Mouse (Mus musculus): ENCODE measurements at regions not wholly inside any gene's neighbourhood (a gene's known extent, or its start where the extent isn't known, plus 50 kb on each side); places are given as distances from the start of the nearest gene placed in this dataset.

- no peaks in the 10 kb centered on the region for H3K27me3 ChIP-seq (ENCODE audit: control insufficient read depth, insufficient read depth, low read length)
- 77% methylated on average over 1 of the region's 1 CpGs for WGBS
- no peaks in the 10 kb centered on the region for H3K4me1 ChIP-seq (ENCODE audit: control insufficient read depth, insufficient read depth, low read length)
- H3K4me3 ChIP-seq = no peak overlapping the region
- H3K9ac ChIP-seq (ENCODE audit: low read depth, low read length) = no peak overlapping the region
- H3K79me2 ChIP-seq (replicated peaks; ENCODE audit: control insufficient read depth, insufficient read depth, low read length) = no peaks in the 10 kb centered on the region
- H3K27ac ChIP-seq = no peak overlapping the region
- intact Hi-C loops (cut with DNase I) = no loop called here
- DNase-seq = no peak
- TF ChIP-seq POLR2A (IDR thresholded peaks at IDR 0.05; ENCODE audit: insufficient read depth, low read depth, low read length) = no peak
- TF ChIP-seq CTCF (IDR thresholded peaks at IDR 0.05) = no peak
- TF ChIP-seq EP300 (IDR thresholded peaks at IDR 0.05; ENCODE audit: insufficient read depth, low read depth, low read length) = no peak
- H3K36me3 ChIP-seq (ENCODE audit: control insufficient read depth, insufficient read depth, low read length) = no peaks in the 10 kb centered on the region
These were observed 348.9 kb downstream of the Pdzph1 start for GRCm38 (mm10) chr17:58642273-58642672.

GRCm38 (mm10) chr17:58598911-58599310, 392.3 kb downstream of the Pdzph1 start:
- no peak overlapping the region for H3K9ac ChIP-seq (ENCODE audit: low read depth, low read length)
- H3K79me2 ChIP-seq (replicated peaks; ENCODE audit: control insufficient read depth, insufficient read depth, low read length) = no peaks in the 10 kb centered on the region
- no peaks in the 10 kb centered on the region for H3K36me3 ChIP-seq (ENCODE audit: control insufficient read depth, insufficient read depth, low read length)
- TF ChIP-seq POLR2A (IDR thresholded peaks at IDR 0.05; ENCODE audit: insufficient read depth, low read depth, low read length) = no peak
- TF ChIP-seq CTCF (IDR thresholded peaks at IDR 0.05) = no peak
- TF ChIP-seq EP300 (IDR thresholded peaks at IDR 0.05; ENCODE audit: insufficient read depth, low read depth, low read length) = no peak
- DNase-seq = no peak
- WGBS = no CpG with 5 or more reads among the region's 1 CpGs
- intact Hi-C loops (cut with DNase I) = no loop called here
- no peak overlapping the region for H3K27ac ChIP-seq
- no peaks in the 10 kb centered on the region for H3K27me3 ChIP-seq (ENCODE audit: control insufficient read depth, insufficient read depth, low read length)
- H3K4me3 ChIP-seq = no peak overlapping the region
- H3K4me1 ChIP-seq (ENCODE audit: control insufficient read depth, insufficient read depth, low read length) = no peaks in the 10 kb centered on the region

- Histone ChIP-seq H3K27me3 (ENCODE audit: control insufficient read depth, insufficient read depth, low read length) (no peaks in the 10 kb centered on the region), H3K4me3 (no peak overlapping the region), H3K36me3 (ENCODE audit: control insufficient read depth, insufficient read depth, low read length) (no peaks in the 10 kb centered on the region), H3K79me2 (replicated peaks; ENCODE audit: control insufficient read depth, insufficient read depth, low read length) (no peaks in the 10 kb centered on the region), H3K27ac (no peak overlapping the region), H3K9ac (ENCODE audit: low read depth, low read length) (no peak overlapping the region), H3K4me1 (ENCODE audit: control insufficient read depth, insufficient read depth, low read length) (no peaks in the 10 kb centered on the region)
- TF ChIP-seq CTCF (IDR thresholded peaks at IDR 0.05) = no peak
- TF ChIP-seq EP300 (IDR thresholded peaks at IDR 0.05; ENCODE audit: insufficient read depth, low read depth, low read length) = no peak
- no peak for TF ChIP-seq POLR2A (IDR thresholded peaks at IDR 0.05; ENCODE audit: insufficient read depth, low read depth, low read length)
- no peak for DNase-seq
- intact Hi-C loops (cut with DNase I) = no loop called here
These were observed 394.5 kb downstream of the Pdzph1 start for GRCm38 (mm10) chr17:58596661-58597060.

- H3K79me2 ChIP-seq (replicated peaks; ENCODE audit: control insufficient read depth, insufficient read depth, low read length) = no peaks in the 10 kb centered on the region
These were observed 403.2 kb downstream of the Pdzph1 start for GRCm38 (mm10) chr17:58587946-58588345.

GRCm38 (mm10) chr17:58572885-58573284, 418.3 kb downstream of the Pdzph1 start:
- Histone ChIP-seq H3K79me2 (replicated peaks; ENCODE audit: control insufficient read depth, insufficient read depth, low read length) (no peaks in the 10 kb centered on the region), H3K36me3 (ENCODE audit: control insufficient read depth, insufficient read depth, low read length) (no peaks in the 10 kb centered on the region), H3K27ac (no peak overlapping the region), H3K27me3 (ENCODE audit: control insufficient read depth, insufficient read depth, low read length) (no peaks in the 10 kb centered on the region), H3K4me1 (ENCODE audit: control insufficient read depth, insufficient read depth, low read length) (no peaks in the 10 kb centered on the region), H3K4me3 (no peak overlapping the region), H3K9ac (ENCODE audit: low read depth, low read length) (no peak overlapping the region)
- no peak for DNase-seq
- 60% methylated on average over 2 of the region's 2 CpGs for WGBS
- intact Hi-C loops (cut with DNase I) = no loop called here
- no peak for TF ChIP-seq CTCF (IDR thresholded peaks at IDR 0.05)
- no peak for TF ChIP-seq POLR2A (IDR thresholded peaks at IDR 0.05; ENCODE audit: insufficient read depth, low read depth, low read length)

More at GRCm38 (mm10) chr17:58587946-58588345, 403.2 kb downstream of the Pdzph1 start:
- no peak overlapping the region for H3K9ac ChIP-seq (ENCODE audit: low read depth, low read length)
- intact Hi-C loops (cut with DNase I) = loop anchor here (2.0 kb wide), 1 partner anchor 321 kb away; no protein-coding TSS in a partner anchor
- no peaks in the 10 kb centered on the region for H3K4me1 ChIP-seq (ENCODE audit: control insufficient read depth, insufficient read depth, low read length)
- DNase-seq = no peak
- H3K27me3 ChIP-seq (ENCODE audit: control insufficient read depth, insufficient read depth, low read length) = no peaks in the 10 kb centered on the region
- no peak overlapping the region for H3K27ac ChIP-seq
- 56% methylated on average over 2 of the region's 2 CpGs for WGBS
- no peak overlapping the region for H3K4me3 ChIP-seq
- TF ChIP-seq EP300 (IDR thresholded peaks at IDR 0.05; ENCODE audit: insufficient read depth, low read depth, low read length) = no peak
- peak; percentile 56 for TF ChIP-seq CTCF (IDR thresholded peaks at IDR 0.05)
- H3K36me3 ChIP-seq (ENCODE audit: control insufficient read depth, insufficient read depth, low read length) = no peaks in the 10 kb centered on the region
